ENCODE assay signal across 24 mouse cellular contexts in the genomic region with DNA sequence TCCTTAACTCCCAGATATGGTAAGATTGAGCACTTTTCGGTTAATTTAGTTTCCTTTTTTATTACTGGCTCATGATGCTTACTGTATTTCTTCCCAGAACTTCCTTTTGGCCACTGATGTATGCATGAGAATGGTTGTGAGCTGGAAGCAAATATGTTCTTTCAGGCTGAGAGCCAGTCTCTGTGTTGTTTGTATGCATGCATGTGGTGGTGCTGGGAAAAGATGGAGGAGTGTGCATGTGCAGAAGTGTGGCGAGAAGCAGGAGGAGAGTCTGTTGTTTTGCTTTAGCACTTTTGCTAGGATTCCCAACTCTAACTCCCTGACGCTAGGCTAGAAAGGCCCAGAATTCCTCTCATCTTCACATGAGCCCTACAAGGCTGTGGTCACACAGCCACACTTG. TPM values are rescaled to one million over a fixed set of nuclear protein-coding genes. Genes with fewer than 3 reads are reported as not detected.
"Had no signal": no experiment of that assay in that cellular context is flagged by ENCODE, and none has a peak within 500 bp of the region (broad histone marks: within the 10 kb centered on the region; RNA-seq: fewer than 3 reads in every experiment).

No protein-coding gene starts in this region.

- H3K4me1 ChIP-seq: limb, embryonic 15.5 days; midbrain, embryonic 15.5 days had no signal

- H3K36me3 ChIP-seq: limb, embryonic 15.5 days; liver, embryonic 12.5 days; midbrain, embryonic 10.5 days; midbrain, embryonic 15.5 days; neural tube, embryonic 13.5 days had no signal

- H3K4me3 ChIP-seq: layer of hippocampus, adult 2 months; left cerebral cortex, adult 2 months; limb, embryonic 15.5 days; liver, embryonic 12.5 days; midbrain, embryonic 10.5 days; midbrain, embryonic 15.5 days; neural tube, embryonic 13.5 days had no signal

- H3K9ac ChIP-seq: limb, embryonic 15.5 days; liver, embryonic 12.5 days; lung, embryonic 14.5 days; midbrain, embryonic 15.5 days; neural tube, embryonic 13.5 days had no signal

- DNase-seq: kidney, adult 18-20 months; kidney, postnatal 10 days; kidney, postnatal 4 days; lung, embryonic 14.5 days; lung, postnatal 10 days; lung, postnatal 4 days; retina, postnatal 1 day; thymus, adult 2 months; thymus, postnatal 25 days had no signal

- ATAC-seq: liver, embryonic 12.5 days; midbrain, embryonic 15.5 days had no signal

- H3K27me3 ChIP-seq: limb, embryonic 15.5 days; liver, embryonic 12.5 days; midbrain, embryonic 15.5 days; neural tube, embryonic 13.5 days had no signal

- H3K9me3 ChIP-seq: limb, embryonic 15.5 days; liver, embryonic 12.5 days; midbrain, embryonic 15.5 days; neural tube, embryonic 13.5 days had no signal

- H3K4me2 ChIP-seq: limb, embryonic 15.5 days; liver, embryonic 12.5 days; lung, embryonic 14.5 days; midbrain, embryonic 15.5 days; neural tube, embryonic 13.5 days had no signal

- H3K27ac ChIP-seq: layer of hippocampus, adult 2 months; left cerebral cortex, adult 2 months; limb, embryonic 15.5 days; liver, embryonic 12.5 days; midbrain, embryonic 10.5 days; midbrain, embryonic 15.5 days; neural tube, embryonic 13.5 days had no signal

RNA-seq across cellular contexts. Expression of a gene that starts 25.1 kb away (rescaled TPM):
- total RNA-seq: layer of hippocampus, adult 2 months; left cerebral cortex, adult 2 months; left cerebral cortex, postnatal 14 days had no signal
- polyA plus RNA-seq: kidney, embryonic 14.5 days; limb, embryonic 11.5 days; limb, embryonic 15.5 days; midbrain, embryonic 15.5 days; neural tube, embryonic 13.5 days; stomach, embryonic 16.5 days had no signal

RNA-seq across cellular contexts. Expression of a gene that starts 36.6 kb away (rescaled TPM):
- total RNA-seq: layer of hippocampus, adult 2 months; layer of hippocampus, postnatal 25 days; left cerebral cortex, adult 2 months; left cerebral cortex, postnatal 14 days; megakaryocyte, adult 5-6 weeks had no signal
- polyA plus RNA-seq: urinary bladder, adult 2 months had no signal

RNA-seq across cellular contexts. Expression of a gene that starts 39.0 kb away (rescaled TPM):
- total RNA-seq: left cerebral cortex, postnatal 14 days had no signal
- polyA plus RNA-seq: small intestine, adult 2 months; urinary bladder, adult 2 months had no signal

RNA-seq across cellular contexts. Expression of a gene that starts 43.1 kb away (rescaled TPM):
- total RNA-seq: megakaryocyte, adult 5-6 weeks had no signal
